Mouse (Mus musculus) C2C12 (cell line): ENCODE measurements at regions not wholly inside any gene's neighbourhood (a gene's known extent, or its start where the extent isn't known, plus 50 kb on each side); places are given as distances from the start of the nearest gene placed in this dataset.

Experiments
- CTCF ChIP-seq: IDR thresholded peaks from one replicate; pipeline ENCODE4 v1.5.1; 2011; ENCODE audit not compliant: control insufficient read depth, insufficient read depth, insufficient read length
- FOSL1 ChIP-seq: IDR thresholded peaks from one replicate; pipeline ENCODE4 v1.8.0; 2011; ENCODE audit warnings: mild to moderate bottlenecking, low read length; ENCODE audit not compliant: poor library complexity, insufficient read depth, severe bottlenecking

GRCm38 (mm10) chr11:45396009-45396408 lies 455.8 kb upstream of the Clint1 start:
- TF ChIP-seq FOSL1 (no peak), CTCF (no peak)
